Mouse (Mus musculus) kidney, embryonic 16.5 days (tissue): Measurements from ENCODE around the gene Sp8. TPM values are rescaled to one million over a fixed set of nuclear protein-coding genes. Genes with fewer than 3 reads are reported as not detected.

Experiments used
- ATAC-seq: fragments of 200-750 bp; cut with Nextera tagmentation; 2 replicates; pipeline ENCODE4 v1.8.0; 2017; ENCODE audit warnings: moderate TSS enrichment; ENCODE audit not compliant: low FRiP score, low TSS enrichment
- H3K27ac ChIP-seq: fragments of 300-500 bp; sonication (generic); 2 replicates; pipeline ENCODE4 v1.5.1; 2014; ENCODE audit warnings: low read length
- H3K27me3 ChIP-seq: fragments of 300-500 bp; sonication (generic); 2 replicates; pipeline ENCODE4 v1.6.1; 2014; ENCODE audit warnings: low read length, control low read depth, mixed read lengths; ENCODE audit not compliant: insufficient read depth
- H3K36me3 ChIP-seq: fragments of 300-500 bp; sonication (generic); 2 replicates; pipeline ENCODE4 v1.6.1; 2014; ENCODE audit warnings: low read length, control low read depth, mixed read lengths; ENCODE audit not compliant: insufficient read depth
- H3K4me1 ChIP-seq: fragments of 300-500 bp; sonication (generic); 2 replicates; pipeline ENCODE4 v1.6.1; 2014; ENCODE audit warnings: low read length, control low read depth, mixed read lengths; ENCODE audit not compliant: insufficient read depth
- H3K4me2 ChIP-seq: fragments of 300-500 bp; sonication (generic); replicated peaks from 2 replicates; pipeline ENCODE4 v1.6.1; 2014; ENCODE audit warnings: low read depth, low read length
- H3K4me3 ChIP-seq: fragments of 300-500 bp; sonication (generic); 2 replicates; pipeline ENCODE4 v1.5.1; 2014; ENCODE audit warnings: mild to moderate bottlenecking, low read length
- H3K9ac ChIP-seq: fragments of 300-500 bp; sonication (generic); replicated peaks from 2 replicates; pipeline ENCODE4 v1.6.1; 2014; ENCODE audit warnings: low read length
- H3K9me3 ChIP-seq: fragments of 300-500 bp; sonication (generic); 2 replicates; pipeline ENCODE4 v1.6.1; 2016; ENCODE audit warnings: low read length, control low read depth
- WGBS: fragments of 180-500 bp; shearing (Covaris S2); extraction: QIAGEN DNeasy Blood & Tissue Kit; methylation state at CpG from one replicate; pipeline ENCODE4 v1.1.7; 2014; 5-methylcytosine and 5-hydroxymethylcytosine counted together
- polyA plus RNA-seq: library from polyadenylated mRNA; unstranded; fragments of >200 nt; fragmentation: Nextera tagmentation; extraction: Ambion mirVana; gene quantifications from 2 replicates; pipeline ENCODE4 v1.2.1, GENCODE M21; 2015

Sp8 gene
- polyA plus RNA-seq, 1 experiment from 2014 or later = not detected

DNA sequence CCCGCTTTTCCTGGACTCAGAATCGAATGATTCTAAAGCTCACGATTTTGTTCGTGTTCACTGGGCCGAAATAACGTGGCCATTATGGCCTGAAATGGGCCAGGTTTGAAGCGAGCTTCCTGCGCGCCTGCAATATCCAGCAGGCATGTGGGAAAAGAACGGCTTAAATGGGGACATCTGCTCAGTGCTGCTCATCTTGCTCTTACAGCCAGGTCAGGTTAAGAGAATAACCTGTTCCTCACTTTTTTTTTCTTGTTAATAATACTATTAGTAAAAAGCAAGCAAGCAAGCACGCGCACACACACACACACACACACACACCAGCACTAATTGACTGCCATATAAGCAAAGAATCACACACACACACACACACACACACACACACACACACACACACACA is 5.3 kb upstream of the Sp8 start:
- ATAC-seq = no peak
- Histone ChIP-seq H3K36me3 (no peaks in the 10 kb centered on the region), H3K4me2 (no peak overlapping the region), H3K4me3 (no peak overlapping the region), H3K27me3 (peaks cover 90% of the 10 kb centered on the region), H3K9ac (no peak overlapping the region), H3K4me1 (peaks cover 11% of the 10 kb centered on the region), H3K27ac (no peak overlapping the region), H3K9me3 (no peaks in the 10 kb centered on the region)
- 2% methylated on average over 11 of the region's 12 CpGs for WGBS

DNA sequence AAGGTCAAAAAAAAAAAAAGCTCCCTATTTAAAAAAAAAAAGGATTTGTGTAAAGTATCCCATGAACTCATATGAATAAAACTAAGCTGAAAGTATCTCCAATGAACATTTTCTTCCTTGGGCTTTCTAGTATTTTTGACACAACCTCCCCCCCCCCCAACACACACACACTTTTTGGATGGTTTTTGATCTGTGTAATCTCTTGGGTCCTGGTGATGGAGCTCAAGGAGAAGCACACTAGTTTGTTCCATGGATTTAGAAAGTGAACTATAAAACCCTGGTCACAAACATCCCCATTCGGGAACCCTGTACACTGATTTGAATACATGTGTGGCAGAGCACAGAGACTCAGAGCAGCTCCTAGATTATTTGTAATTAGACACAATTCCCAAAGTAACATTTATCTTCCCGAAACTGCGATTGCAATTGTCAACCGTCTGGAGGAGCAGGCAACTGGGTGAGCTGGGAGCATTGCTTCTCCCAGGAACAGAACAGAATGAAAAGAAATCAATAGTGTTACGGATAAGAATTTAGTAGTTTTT is 4.7 kb upstream of the Sp8 start:
- Histone ChIP-seq H3K9ac (no peak overlapping the region), H3K27me3 (peaks cover 90% of the 10 kb centered on the region), H3K4me2 (no peak overlapping the region), H3K36me3 (no peaks in the 10 kb centered on the region), H3K9me3 (no peaks in the 10 kb centered on the region), H3K27ac (no peak overlapping the region), H3K4me1 (peaks cover 10% of the 10 kb centered on the region), H3K4me3 (no peak overlapping the region)
- WGBS = 9% methylated on average over 5 of the region's 5 CpGs
- ATAC-seq = no peak

DNA sequence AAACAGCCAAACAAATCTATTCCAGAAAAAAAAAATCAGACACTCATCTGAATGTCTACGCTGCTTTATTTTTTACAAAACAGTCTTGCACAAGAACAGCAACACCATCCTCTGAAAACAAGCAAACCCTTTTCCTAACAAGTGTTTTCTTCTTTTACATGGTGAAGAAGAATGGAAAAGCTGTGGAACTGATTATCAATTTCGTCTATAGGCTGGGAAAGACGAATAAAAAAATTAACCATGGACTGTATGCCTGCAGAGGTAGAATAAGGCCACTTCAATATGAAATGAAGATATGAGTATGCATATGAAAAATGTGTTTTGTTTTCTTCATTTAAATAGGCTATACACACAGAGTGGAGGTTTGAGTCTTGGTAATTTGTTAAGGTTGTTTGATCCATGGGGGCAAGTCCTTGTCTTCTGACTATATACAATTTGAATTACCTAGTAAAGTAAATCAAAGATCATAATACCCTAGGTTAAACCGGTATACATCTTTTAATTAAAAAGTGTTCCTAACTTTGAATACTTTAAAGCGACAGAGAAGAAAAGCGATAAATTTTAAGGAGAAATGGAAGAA is 4.1 kb upstream of the Sp8 start:
- no peak for ATAC-seq
- H3K4me3 ChIP-seq = no peak overlapping the region
- H3K27me3 ChIP-seq = peaks cover 90% of the 10 kb centered on the region
- H3K9me3 ChIP-seq = no peaks in the 10 kb centered on the region
- H3K9ac ChIP-seq = no peak overlapping the region
- H3K36me3 ChIP-seq = no peaks in the 10 kb centered on the region
- peaks cover 11% of the 10 kb centered on the region for H3K4me1 ChIP-seq
- no peak overlapping the region for H3K27ac ChIP-seq
- WGBS = 10% methylated on average over 6 of the region's 6 CpGs
- H3K4me2 ChIP-seq = no peak overlapping the region

DNA sequence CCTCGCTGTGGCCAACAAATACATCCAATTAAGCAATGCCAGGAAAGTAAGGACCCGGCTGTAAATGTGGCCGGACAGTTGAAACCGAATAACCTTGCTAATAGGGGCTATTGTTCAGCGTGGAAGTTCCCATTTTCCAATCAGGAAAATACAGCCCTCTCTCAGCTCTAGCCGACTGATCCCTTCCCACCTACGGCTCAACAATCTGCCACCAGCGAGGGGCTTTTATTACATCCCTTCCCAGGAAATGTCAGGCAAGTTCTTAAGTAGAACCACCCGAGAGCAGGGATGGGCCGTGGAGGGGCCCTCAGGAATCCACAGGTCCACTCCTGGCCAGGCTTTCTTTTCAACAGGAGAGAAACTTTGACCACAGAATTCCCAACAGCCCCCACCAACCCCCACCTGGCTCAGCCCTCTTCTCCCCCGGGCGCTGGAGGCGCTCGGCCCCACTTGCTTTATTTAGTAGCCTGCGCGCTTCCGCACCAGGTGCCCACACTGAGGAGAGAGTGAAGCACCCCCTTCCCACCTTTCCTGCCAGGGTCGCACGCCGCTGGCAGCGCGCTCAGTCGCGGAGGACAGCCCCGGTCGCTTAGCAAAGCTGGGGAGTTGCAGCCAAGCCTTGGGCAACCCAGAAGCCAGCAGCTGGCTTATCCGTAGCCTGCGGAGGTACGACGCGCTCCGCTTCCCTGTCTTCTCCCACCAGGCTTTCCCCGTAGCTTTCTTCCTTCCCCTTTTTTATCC is 3.3 kb upstream of the Sp8 start:
- under 1% methylated on average over 33 of the region's 33 CpGs for WGBS
- Histone ChIP-seq H3K9ac (no peak overlapping the region), H3K4me2 (no peak overlapping the region), H3K36me3 (no peaks in the 10 kb centered on the region), H3K4me1 (peaks cover 14% of the 10 kb centered on the region), H3K4me3 (0 out of 2 replicates have a peak overlapping the region, but pooled peaks have one; percentile 8), H3K27me3 (peaks cover 91% of the 10 kb centered on the region), H3K27ac (no peak overlapping the region), H3K9me3 (no peaks in the 10 kb centered on the region)
- ATAC-seq = peak; percentile 61

DNA sequence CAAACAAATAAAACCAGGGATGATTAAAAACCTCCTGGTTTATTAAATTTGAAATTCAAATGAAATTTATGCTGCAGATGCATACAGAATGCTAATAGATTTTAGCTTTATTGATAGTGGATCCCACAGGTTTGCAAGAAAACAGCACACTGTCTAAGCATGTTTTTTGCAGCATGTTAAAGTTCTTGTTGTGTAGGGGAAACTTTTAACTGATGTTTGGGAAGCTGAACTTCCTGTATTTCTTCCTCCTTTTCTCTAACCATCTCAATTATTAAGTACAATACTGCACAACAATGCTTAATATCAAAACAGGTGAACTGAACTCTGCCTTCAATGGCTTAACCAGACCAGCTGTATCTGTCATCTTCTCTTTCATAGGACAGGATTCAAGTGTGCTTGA is 2.0 kb upstream of the Sp8 start:
- Histone ChIP-seq H3K4me2 (no peak overlapping the region), H3K4me1 (peaks cover 26% of the 10 kb centered on the region)
- no peak for ATAC-seq

DNA sequence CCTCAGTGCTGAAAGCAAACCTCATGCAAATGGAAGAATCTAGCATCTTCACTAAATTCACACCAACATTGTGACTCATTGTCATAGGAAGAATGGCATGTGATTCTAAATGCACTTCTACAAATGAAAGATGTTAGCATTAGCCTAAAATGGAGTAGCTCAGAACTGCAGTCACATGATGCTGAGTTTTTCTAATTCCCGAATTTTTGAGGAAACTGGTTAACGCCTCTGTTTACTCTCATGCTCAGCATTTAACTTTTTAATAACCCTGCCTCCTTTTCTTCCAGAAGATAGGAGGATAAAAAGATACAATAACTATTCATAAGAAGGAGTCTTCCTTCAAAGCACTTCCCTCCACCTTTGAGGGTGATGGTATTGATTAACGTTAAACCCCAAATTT is 1.3 kb upstream of the Sp8 start:
- Histone ChIP-seq H3K36me3 (no peaks in the 10 kb centered on the region), H3K4me2 (no peak overlapping the region), H3K27me3 (peaks cover 91% of the 10 kb centered on the region), H3K27ac (no peak overlapping the region), H3K4me3 (no peak overlapping the region), H3K4me1 (peaks cover 31% of the 10 kb centered on the region), H3K9ac (no peak overlapping the region), H3K9me3 (no peaks in the 10 kb centered on the region)
- WGBS = 9% methylated on average over 3 of the region's 3 CpGs
- ATAC-seq = no peak

More for the DNA sequence above, 2.0 kb upstream of the Sp8 start:
- Histone ChIP-seq H3K9me3 (no peaks in the 10 kb centered on the region), H3K27me3 (peaks cover 91% of the 10 kb centered on the region), H3K36me3 (no peaks in the 10 kb centered on the region), H3K27ac (no peak overlapping the region), H3K4me3 (no peak overlapping the region), H3K9ac (no peak overlapping the region)

DNA sequence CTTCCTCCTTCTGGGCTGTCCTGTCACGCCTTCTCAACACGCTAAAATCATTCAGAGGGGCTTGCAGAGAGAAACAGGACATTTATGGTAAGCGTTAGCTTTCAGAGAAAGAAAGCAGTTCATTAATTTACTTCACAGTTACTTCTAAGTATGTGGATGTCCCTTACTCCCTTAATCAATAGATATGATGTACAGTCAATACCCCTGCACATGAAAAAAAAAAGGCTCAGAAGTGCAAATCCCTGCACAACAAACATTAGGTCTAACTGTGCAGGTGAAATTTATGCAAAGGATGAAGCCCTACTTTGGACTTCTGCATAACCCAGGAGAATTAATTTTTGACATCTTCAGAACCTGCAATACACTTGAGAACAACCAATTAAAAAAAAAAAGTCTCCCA is 778 bp upstream of the Sp8 start:
- Histone ChIP-seq H3K4me3 (no peak overlapping the region), H3K9me3 (no peaks in the 10 kb centered on the region), H3K4me1 (peaks cover 31% of the 10 kb centered on the region), H3K27me3 (peaks cover 91% of the 10 kb centered on the region), H3K4me2 (no peak overlapping the region), H3K36me3 (no peaks in the 10 kb centered on the region), H3K9ac (no peak overlapping the region), H3K27ac (no peak overlapping the region)
- no peak for ATAC-seq
- 15% methylated on average over 3 of the region's 3 CpGs for WGBS

DNA sequence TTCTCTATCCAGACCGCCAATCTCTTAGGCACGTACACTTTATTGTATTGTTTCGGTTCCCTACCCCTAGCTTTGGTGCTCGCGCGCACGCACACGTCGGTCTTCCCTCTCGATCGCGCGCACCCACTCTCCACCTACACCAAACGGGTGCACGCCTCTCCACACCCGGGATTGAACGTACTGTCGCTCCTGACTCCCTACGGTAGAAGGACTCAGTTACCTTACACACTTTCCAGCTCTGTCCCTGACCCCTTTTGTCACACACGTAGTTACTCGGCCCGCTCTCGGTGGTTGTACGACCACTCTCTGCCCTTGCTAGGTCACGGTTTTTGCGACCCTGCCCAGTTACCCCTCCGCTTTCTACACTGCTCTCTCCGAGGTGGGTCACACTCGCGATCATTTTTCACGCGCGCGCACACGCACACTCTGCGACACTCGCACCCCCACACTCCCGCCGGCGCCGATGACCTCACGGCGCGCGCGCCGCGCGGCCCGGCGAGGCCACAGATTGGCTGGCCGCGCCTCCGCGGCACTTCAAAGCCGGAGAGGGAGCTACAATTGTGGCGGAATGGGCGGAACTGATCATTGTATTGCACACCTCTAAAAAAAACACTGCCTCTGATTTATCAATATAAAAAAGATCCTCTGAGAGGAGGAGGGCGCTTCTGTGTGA is 656 bp downstream of the Sp8 start:
- Histone ChIP-seq H3K36me3 (no peaks in the 10 kb centered on the region), H3K27ac (no peak overlapping the region), H3K9ac (no peak overlapping the region), H3K9me3 (no peaks in the 10 kb centered on the region), H3K4me1 (peaks cover 31% of the 10 kb centered on the region), H3K4me3 (peak overlapping the region; percentile 44), H3K4me2 (peak overlapping the region; percentile 67), H3K27me3 (peaks cover 85% of the 10 kb centered on the region)
- WGBS = under 1% methylated on average over 59 of the region's 59 CpGs
- ATAC-seq = 0 out of 2 replicates have a peak, but pooled peaks have one; percentile 57

DNA sequence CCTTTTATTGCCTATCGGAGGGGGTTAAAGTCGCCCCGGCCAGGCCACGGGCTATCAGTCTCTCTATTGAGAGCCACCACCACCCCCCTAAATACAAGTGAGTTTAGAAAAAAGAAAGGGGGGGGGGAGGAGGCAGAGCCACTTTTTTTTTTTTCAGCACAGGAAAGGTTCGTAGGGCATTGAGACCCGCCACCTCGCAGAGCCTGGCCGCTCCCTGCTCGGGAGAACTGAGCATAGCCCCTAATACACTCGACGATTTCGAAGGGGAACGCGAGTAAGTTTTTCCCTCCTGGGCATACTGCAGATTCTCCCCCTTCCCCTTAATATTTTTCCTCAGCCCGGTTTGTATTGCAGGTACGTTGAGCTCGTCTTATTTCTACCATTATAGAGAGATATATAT is 1.3 kb downstream of the Sp8 start:
- peak overlapping the region; percentile 44 for H3K4me3 ChIP-seq
- WGBS = under 1% methylated on average over 17 of the region's 17 CpGs
- H3K4me2 ChIP-seq = peak overlapping the region; percentile 67
- H3K36me3 ChIP-seq = no peaks in the 10 kb centered on the region
- no peaks in the 10 kb centered on the region for H3K9me3 ChIP-seq
- peaks cover 89% of the 10 kb centered on the region for H3K27me3 ChIP-seq
- H3K27ac ChIP-seq = no peak overlapping the region
- H3K9ac ChIP-seq = no peak overlapping the region
- H3K4me1 ChIP-seq = peaks cover 31% of the 10 kb centered on the region
- ATAC-seq = no peak
